Mouse (Mus musculus) right cerebral cortex, postnatal 25 days (tissue): ENCODE results near the gene Bub3.

Experiments
- DNase-seq: peaks from one replicate; pipeline ENCODE4 v3.0.0; 2022

Gene Bub3

GRCm38 (mm10) chr7:131559986-131560696 is at the start of gene Bub3:
Gene Bub3 (plus strand): TSS chr7:131560222.
- peak; percentile 91 for DNase-seq

- DNase-seq = peak; percentile 68
These were observed 20.0 kb upstream of the Bub3 start for GRCm38 (mm10) chr7:131539979-131540378.

GRCm38 (mm10) chr7:131541184-131542114 is 18.6 kb upstream of the Bub3 start:
- DNase-seq = no peak

GRCm38 (mm10) chr7:131542115-131542871 is 17.7 kb upstream of the Bub3 start, which contains the start of gene Hmx3:
Gene Hmx3 (plus strand): TSS chr7:131542867.
- no peak for DNase-seq

- no peak for DNase-seq
These were observed 17.0 kb upstream of the Bub3 start for GRCm38 (mm10) chr7:131542872-131543622.

- no peak for DNase-seq
These were observed 16.2 kb upstream of the Bub3 start for GRCm38 (mm10) chr7:131543623-131544481.

GRCm38 (mm10) chr7:131544871-131545270 is 15.2 kb upstream of the Bub3 start:
- DNase-seq = no peak

GRCm38 (mm10) chr7:131545701-131546385 is 14.2 kb upstream of the Bub3 start:
- DNase-seq = no peak

- DNase-seq = no peak
These were observed 13.6 kb upstream of the Bub3 start for GRCm38 (mm10) chr7:131546423-131546822.

GRCm38 (mm10) chr7:131547481-131547880 is 12.5 kb upstream of the Bub3 start:
- no peak for DNase-seq

- no peak for DNase-seq
These were observed 11.5 kb upstream of the Bub3 start, which contains the start of gene Hmx2 for GRCm38 (mm10) chr7:131548473-131548872. Gene Hmx2 (plus strand): TSS chr7:131548773.

- DNase-seq = no peak
These were observed 8.6 kb upstream of the Bub3 start for GRCm38 (mm10) chr7:131551471-131551870.

GRCm38 (mm10) chr7:131551931-131552741 is 7.9 kb upstream of the Bub3 start:
- DNase-seq = no peak

GRCm38 (mm10) chr7:131552781-131553180 is 7.2 kb upstream of the Bub3 start:
- DNase-seq = no peak

GRCm38 (mm10) chr7:131553771-131554175 is 6.2 kb upstream of the Bub3 start:
- no peak for DNase-seq

- DNase-seq = no peak
These were observed 5.5 kb upstream of the Bub3 start for GRCm38 (mm10) chr7:131554341-131555180.

GRCm38 (mm10) chr7:131555301-131556081 is 4.5 kb upstream of the Bub3 start:
- DNase-seq = peak; percentile 25

GRCm38 (mm10) chr7:131556116-131556515 is 3.9 kb upstream of the Bub3 start:
- DNase-seq = no peak
